Comparison of ENCODE assay signal across 8 mouse cellular contexts in the genomic region with DNA sequence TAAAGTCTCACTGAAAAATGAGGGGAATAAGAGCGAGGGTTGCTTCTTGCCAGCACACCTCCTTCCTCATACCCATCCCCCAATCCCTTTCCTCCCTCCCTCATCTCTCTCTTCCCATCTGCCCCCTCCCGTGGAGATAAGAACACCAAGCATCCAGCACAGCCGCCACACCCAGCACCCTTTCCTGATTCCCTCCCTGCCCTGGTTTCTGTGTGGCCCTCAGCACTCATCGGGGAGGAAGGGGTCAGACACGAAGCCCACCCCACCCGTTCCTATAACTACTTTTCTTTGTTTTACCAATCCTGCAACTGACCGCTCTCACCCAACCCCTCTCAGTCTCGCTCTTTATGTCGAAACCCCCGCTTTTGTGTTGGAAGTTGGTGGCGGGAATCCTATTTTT.
A peak's percentile ranks its signal among the peaks of the same experiment; 100 is the strongest.
DNase-seq lines count a peak whose midpoint lies in the region; ATAC-seq and TF ChIP-seq lines count a peak whose summit lies in the region.

No protein-coding gene starts in this region.

- TF ChIP-seq CTCF in bone marrow macrophage, adult 2 months (IDR thresholded peaks at IDR 0.05; ENCODE audit: low read depth, low read length) = no peak

- no peaks in the 10 kb centered on the region for H3K36me3 ChIP-seq in heart, embryonic 13.5 days
- no peaks in the 10 kb centered on the region for H3K36me3 ChIP-seq in hindbrain, embryonic 10.5 days
- H3K36me3 ChIP-seq in midbrain, embryonic 13.5 days = no peaks in the 10 kb centered on the region

- peak overlapping the region; percentile 64 for H3K9ac ChIP-seq in heart, embryonic 13.5 days
- no peak overlapping the region for H3K9ac ChIP-seq in midbrain, embryonic 13.5 days (replicated peaks)

- WGBS in heart, embryonic 13.5 days = 7% methylated on average over 11 of the region's 11 CpGs
- WGBS in hindbrain, embryonic 10.5 days = 8% methylated on average over 11 of the region's 11 CpGs
- 11% methylated on average over 11 of the region's 11 CpGs for WGBS in midbrain, embryonic 13.5 days

- DNase-seq in heart, postnatal 14 days = no peak
- DNase-seq in hindbrain, embryonic 10.5 days (ENCODE audit: low spot score) = no peak
- DNase-seq in spleen, postnatal 14 days (ENCODE audit: low spot score in 2 of 2) = no peak
- no peak for DNase-seq in layer of hippocampus, adult 18-20 months (ENCODE audit: low spot score in 2 of 2)
- DNase-seq in adrenal gland, postnatal 14 days = no peak

- ATAC-seq in heart, embryonic 13.5 days (ENCODE audit: extremely low read depth, insufficient number of reproducible peaks, low FRiP score, low TSS enrichment) = no peak
- ATAC-seq in midbrain, embryonic 13.5 days = 0 out of 2 replicates have a peak, but pooled peaks have one; percentile 14

- H3K4me3 ChIP-seq in heart, embryonic 13.5 days = peak overlapping the region; percentile 27
- H3K4me3 ChIP-seq in bone marrow macrophage, adult 2 months (ENCODE audit: insufficient read depth, low read length) = no peak overlapping the region
- H3K4me3 ChIP-seq in hindbrain, embryonic 10.5 days = peak overlapping the region; percentile 22
- H3K4me3 ChIP-seq in midbrain, embryonic 13.5 days (replicated peaks) = peak overlapping the region; percentile 8; the same call in 1 of the 2 replicates

- TF ChIP-seq POLR2A in bone marrow macrophage, adult 2 months (IDR thresholded peaks at IDR 0.05; ENCODE audit: borderline replicate concordance, low read depth, low read length) = no peak

- H3K4me1 ChIP-seq in heart, embryonic 13.5 days = peaks cover 16% of the 10 kb centered on the region
- peaks cover 16% of the 10 kb centered on the region for H3K4me1 ChIP-seq in bone marrow macrophage, adult 2 months (ENCODE audit: control insufficient read depth, insufficient read depth, low read length)
- H3K4me1 ChIP-seq in hindbrain, embryonic 10.5 days (replicated peaks) = peaks cover 26% of the 10 kb centered on the region
- H3K4me1 ChIP-seq in midbrain, embryonic 13.5 days (replicated peaks) = peaks cover 18% of the 10 kb centered on the region

- H3K4me2 ChIP-seq in heart, embryonic 13.5 days = peak overlapping the region; percentile 63
- peak overlapping the region; percentile 38 for H3K4me2 ChIP-seq in midbrain, embryonic 13.5 days (replicated peaks)

- no peak overlapping the region for H3K27ac ChIP-seq in heart, embryonic 13.5 days (replicated peaks)
- peak overlapping the region; percentile 56 for H3K27ac ChIP-seq in bone marrow macrophage, adult 2 months (ENCODE audit: insufficient read depth, low read depth, low read length)
- peak overlapping the region; percentile 85 for H3K27ac ChIP-seq in hindbrain, embryonic 10.5 days
- no peak overlapping the region for H3K27ac ChIP-seq in midbrain, embryonic 13.5 days

- H3K9me3 ChIP-seq in heart, embryonic 13.5 days = peaks cover 12% of the 10 kb centered on the region
- peaks cover 5% of the 10 kb centered on the region for H3K9me3 ChIP-seq in hindbrain, embryonic 10.5 days
- H3K9me3 ChIP-seq in midbrain, embryonic 13.5 days = 0 out of 2 replicates have a peak, but pooled peaks cover 5% of the 10 kb centered on the region

- no peaks in the 10 kb centered on the region for H3K27me3 ChIP-seq in heart, embryonic 13.5 days (replicated peaks)
- H3K27me3 ChIP-seq in hindbrain, embryonic 10.5 days (ENCODE audit: insufficient read depth, poor library complexity, severe bottlenecking) = no peaks in the 10 kb centered on the region
- no peaks in the 10 kb centered on the region for H3K27me3 ChIP-seq in midbrain, embryonic 13.5 days

- intact Hi-C loops in heart, postnatal 14 days (cut with DNase I) = no loop called here

Comparison
In these comparisons a context has a peak if more than half of its experiments do, and no peak if none do; other contexts are left out.
1. H3K27ac ChIP-seq: peak in bone marrow macrophage, adult 2 months (single experiment) and hindbrain, embryonic 10.5 days (single experiment); none in heart, embryonic 13.5 days (single experiment) and midbrain, embryonic 13.5 days (single experiment).